Mouse (Mus musculus) hindbrain, postnatal 0 days (tissue): ENCODE data around the gene Lamb1. TPM values are rescaled to one million over a fixed set of nuclear protein-coding genes. Genes with fewer than 3 reads are reported as not detected.
A peak's percentile ranks its signal among the peaks of the same experiment; 100 is the strongest.

Source experiments
- ATAC-seq: fragments of 200-750 bp; cut with Nextera tagmentation; 2 replicates; pipeline ENCODE4 v1.8.0; 2017; ENCODE audit warnings: mild to moderate bottlenecking, moderate TSS enrichment, moderate library complexity
- DNase-seq: peaks from one replicate; pipeline ENCODE4 v3.0.0-alpha.2; 2015; ENCODE audit warnings: low spot score
- H3K27ac ChIP-seq: fragments of 300-500 bp; sonication (generic); 2 replicates; pipeline ENCODE4 v1.5.1; 2014; ENCODE audit warnings: mild to moderate bottlenecking
- H3K27me3 ChIP-seq: fragments of 300-500 bp; sonication (generic); 2 replicates; pipeline ENCODE4 v1.6.1; 2014; ENCODE audit warnings: low read length, mixed read lengths; ENCODE audit not compliant: insufficient read depth
- H3K36me3 ChIP-seq: fragments of 300-500 bp; sonication (generic); 2 replicates; pipeline ENCODE4 v1.6.1; 2014; ENCODE audit warnings: low read length, mixed read lengths; ENCODE audit not compliant: insufficient read depth
- H3K4me1 ChIP-seq: fragments of 300-500 bp; sonication (generic); 2 replicates; pipeline ENCODE4 v1.6.1; 2014; ENCODE audit warnings: antibody characterized with exemption, low read length, mixed read lengths; ENCODE audit not compliant: insufficient read depth
- H3K4me2 ChIP-seq: fragments of 300-500 bp; sonication (generic); 2 replicates; pipeline ENCODE4 v1.6.1; 2014; ENCODE audit warnings: low read depth, mild to moderate bottlenecking, low read length, moderate library complexity, mixed read lengths
- H3K4me3 ChIP-seq: fragments of 300-500 bp; sonication (generic); 2 replicates; pipeline ENCODE4 v1.5.1; 2014; ENCODE audit warnings: low read length
- H3K9ac ChIP-seq: fragments of 300-500 bp; sonication (generic); replicated peaks from 2 replicates; pipeline ENCODE4 v1.6.1; 2014; ENCODE audit warnings: mild to moderate bottlenecking, low read length, moderate library complexity, mixed read lengths
- H3K9me3 ChIP-seq: fragments of 300-500 bp; sonication (generic); 2 replicates; pipeline ENCODE4 v1.6.1; 2016; ENCODE audit warnings: low read length, mixed read lengths
- CTCF ChIP-seq: IDR thresholded peaks from 2 replicates; pipeline ENCODE4 v1.5.1; 2016; ENCODE audit warnings: antibody characterized with exemption, control low read depth, low read depth
- WGBS: fragments of 180-500 bp; shearing (Covaris S2); extraction: QIAGEN DNeasy Blood & Tissue Kit; methylation state at CpG from one replicate; pipeline ENCODE4 v1.1.7; 2014; 5-methylcytosine and 5-hydroxymethylcytosine counted together
- polyA plus RNA-seq: library from polyadenylated mRNA; unstranded; fragments of >200 nt; fragmentation: Nextera tagmentation; extraction: Ambion mirVana; gene quantifications from 2 replicates; pipeline ENCODE4 v1.2.1, GENCODE M21; 2015
- total RNA-seq: library from RNA; depleted of rRNA; stranded (reverse); fragments of >200 nt; gene quantifications from 2 replicates; pipeline ENCODE4 v1.2.3, GENCODE M21; 2014

Lamb1 gene
- total and polyA plus RNA-seq, 2 experiments from 2014 or later = 12.1 to 30.9 TPM

DNA sequence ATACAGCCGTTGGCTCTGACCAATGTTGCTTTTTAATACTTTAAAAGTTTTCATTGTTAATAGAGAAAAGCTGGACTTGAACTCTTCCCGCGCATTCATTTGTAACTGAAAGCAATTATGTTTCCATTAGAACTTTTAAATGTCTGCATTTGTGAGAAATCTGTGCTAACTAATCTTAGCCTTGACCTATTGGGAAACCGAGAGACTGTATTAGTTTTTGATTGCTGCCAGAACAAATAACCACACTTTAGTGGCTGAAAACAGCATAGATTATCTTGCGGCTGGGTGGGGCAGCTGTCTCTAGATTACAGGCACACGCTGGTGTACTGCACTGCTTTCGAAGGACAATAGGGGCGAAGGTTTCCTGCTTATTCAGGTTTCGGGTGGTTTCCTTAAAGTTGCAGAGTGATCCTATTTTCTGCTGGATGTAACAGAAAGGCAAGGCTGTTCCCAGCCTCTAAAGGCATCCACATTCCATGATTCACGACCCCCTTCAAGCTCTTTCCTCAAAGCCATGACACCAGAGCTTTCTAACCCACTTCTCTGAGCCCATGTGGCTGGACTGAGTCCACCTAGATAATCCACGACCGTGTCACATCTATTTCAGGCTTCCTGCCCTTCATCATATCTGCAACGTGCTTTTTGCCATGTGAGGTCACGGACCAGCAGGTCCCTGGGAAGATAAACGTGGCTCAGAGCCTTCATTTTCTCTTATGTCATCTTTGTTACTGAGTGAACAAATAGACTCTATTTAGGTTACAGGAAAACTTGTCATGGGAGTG is 28.5 kb downstream of the Lamb1 start:
- H3K36me3 ChIP-seq = no peaks in the 10 kb centered on the region
- H3K4me2 ChIP-seq = no peak overlapping the region
- H3K27me3 ChIP-seq = no peaks in the 10 kb centered on the region
- H3K4me3 ChIP-seq = no peak overlapping the region
- no peak for ATAC-seq
- H3K9me3 ChIP-seq = no peaks in the 10 kb centered on the region
- no peak overlapping the region for H3K9ac ChIP-seq
- H3K4me1 ChIP-seq = no peaks in the 10 kb centered on the region
- whole genome bisulfite sequencing = 75% methylated on average over 15 of the region's 15 CpGs
- TF ChIP-seq CTCF = no peak
- no peak overlapping the region for H3K27ac ChIP-seq
- DNase-seq = no peak

DNA sequence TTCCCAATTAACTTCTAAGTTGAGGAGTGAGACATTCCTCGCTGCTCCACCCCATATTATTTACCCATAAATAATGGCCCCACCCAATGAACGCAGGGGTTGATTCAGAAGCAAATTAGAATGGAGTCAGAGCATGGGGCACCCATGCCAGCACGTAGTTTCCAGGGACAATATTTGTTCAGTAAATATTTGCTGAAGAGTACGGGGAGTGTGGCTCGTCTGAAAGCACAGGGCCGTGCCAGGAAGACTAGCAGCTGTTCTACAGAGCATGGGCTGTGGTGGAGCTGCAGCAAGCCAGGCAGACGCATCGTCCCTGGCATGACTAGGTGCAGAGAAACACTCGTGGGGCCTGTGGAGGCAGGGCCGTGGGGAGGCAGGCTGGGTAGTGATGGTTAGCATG is 29.5 kb downstream of the Lamb1 start:
- 62% methylated on average over 10 of the region's 10 CpGs for WGBS

DNA sequence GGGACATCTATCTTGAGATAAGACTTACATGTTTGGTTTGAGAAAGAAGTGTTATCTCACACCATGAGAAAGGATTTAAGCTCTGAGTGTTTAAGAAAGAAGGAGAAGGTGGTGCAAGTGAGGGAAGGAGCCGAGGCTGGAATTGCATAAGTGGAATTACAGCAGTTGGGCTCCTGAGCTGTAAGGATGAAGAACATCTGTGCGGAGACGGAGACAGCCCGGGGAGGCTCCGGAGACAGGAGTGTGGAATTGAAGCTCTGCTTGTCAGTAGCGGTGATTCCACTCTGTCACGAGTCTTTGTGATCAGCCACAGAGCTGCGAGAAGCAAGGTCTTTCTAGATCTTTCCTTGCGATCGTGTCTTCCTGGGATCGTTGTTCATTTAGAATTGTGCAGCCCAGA is 30.0 kb downstream of the Lamb1 start:
- no peaks in the 10 kb centered on the region for H3K36me3 ChIP-seq
- no peak overlapping the region for H3K9ac ChIP-seq
- DNase-seq (no peak), ATAC-seq (no peak)
- H3K4me1 ChIP-seq = no peaks in the 10 kb centered on the region
- no peak for TF ChIP-seq CTCF
- 85% methylated on average over 11 of the region's 11 CpGs for WGBS
- H3K4me3 ChIP-seq = no peak overlapping the region
- no peaks in the 10 kb centered on the region for H3K9me3 ChIP-seq
- no peak overlapping the region for H3K4me2 ChIP-seq
- H3K27me3 ChIP-seq = no peaks in the 10 kb centered on the region
- no peak overlapping the region for H3K27ac ChIP-seq

More for the DNA sequence above, 29.5 kb downstream of the Lamb1 start:
- H3K36me3 ChIP-seq = no peaks in the 10 kb centered on the region
- no peaks in the 10 kb centered on the region for H3K4me1 ChIP-seq
- ATAC-seq (0 out of 2 replicates have a peak, but pooled peaks have one; percentile 27), DNase-seq (no peak)
- no peak overlapping the region for H3K4me2 ChIP-seq
- no peak overlapping the region for H3K4me3 ChIP-seq
- H3K27me3 ChIP-seq = no peaks in the 10 kb centered on the region
- no peak for TF ChIP-seq CTCF
- no peaks in the 10 kb centered on the region for H3K9me3 ChIP-seq
- H3K9ac ChIP-seq = no peak overlapping the region
- H3K27ac ChIP-seq = no peak overlapping the region

DNA sequence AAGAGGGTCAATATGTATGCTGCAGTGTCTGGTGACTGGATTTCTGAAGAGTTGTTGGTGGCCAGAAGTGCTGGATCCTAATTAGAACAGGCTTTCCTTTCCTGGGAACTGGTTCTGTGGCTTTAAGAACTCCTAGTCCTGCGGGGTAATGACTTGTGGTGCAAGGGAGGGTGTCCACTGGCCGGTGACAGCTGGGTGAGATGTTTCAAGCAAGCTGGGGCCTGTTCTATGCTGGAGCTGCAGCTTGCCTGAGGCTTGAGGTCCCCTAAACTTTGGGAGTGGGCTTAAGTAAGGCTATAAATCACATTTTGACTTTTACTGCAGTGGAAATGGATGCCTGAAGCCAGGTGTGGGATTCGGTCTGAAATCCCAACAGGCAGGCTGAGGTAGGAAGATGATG is 30.5 kb downstream of the Lamb1 start:
- H3K27me3 ChIP-seq = no peaks in the 10 kb centered on the region
- WGBS = 75% methylated on average over 3 of the region's 3 CpGs
- no peak for ATAC-seq
- no peaks in the 10 kb centered on the region for H3K36me3 ChIP-seq
- H3K9ac ChIP-seq = no peak overlapping the region
- H3K9me3 ChIP-seq = no peaks in the 10 kb centered on the region
- H3K4me3 ChIP-seq = no peak overlapping the region
- H3K27ac ChIP-seq = no peak overlapping the region
- TF ChIP-seq CTCF = no peak
- no peaks in the 10 kb centered on the region for H3K4me1 ChIP-seq
- no peak overlapping the region for H3K4me2 ChIP-seq
- no peak for DNase-seq

DNA sequence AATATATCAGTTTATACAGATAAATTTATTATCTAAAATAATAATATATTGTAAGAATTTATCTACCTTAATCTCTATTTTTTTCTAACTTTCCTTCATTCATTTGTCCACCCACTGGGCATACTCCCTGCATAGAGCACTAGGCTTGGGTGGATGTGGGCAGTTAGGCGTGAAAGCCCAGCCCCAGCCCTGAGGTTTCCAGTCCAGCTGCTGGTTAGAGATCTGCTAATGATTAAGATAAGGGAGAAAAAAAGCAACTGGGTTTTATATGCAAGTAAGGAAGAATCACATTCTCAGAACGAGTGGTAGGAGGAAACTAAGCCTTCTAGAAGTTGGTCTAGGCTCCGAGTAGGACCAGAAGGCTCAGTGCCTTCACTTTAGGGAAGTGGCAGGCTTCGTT is 31.1 kb downstream of the Lamb1 start:
- TF ChIP-seq CTCF = no peak
- Histone ChIP-seq H3K9me3 (no peaks in the 10 kb centered on the region), H3K9ac (no peak overlapping the region), H3K36me3 (no peaks in the 10 kb centered on the region), H3K4me3 (no peak overlapping the region), H3K27ac (no peak overlapping the region), H3K27me3 (no peaks in the 10 kb centered on the region), H3K4me1 (no peaks in the 10 kb centered on the region), H3K4me2 (no peak overlapping the region)
- DNase-seq (no peak), ATAC-seq (no peak)
- WGBS = 85% methylated on average over 4 of the region's 4 CpGs

DNA sequence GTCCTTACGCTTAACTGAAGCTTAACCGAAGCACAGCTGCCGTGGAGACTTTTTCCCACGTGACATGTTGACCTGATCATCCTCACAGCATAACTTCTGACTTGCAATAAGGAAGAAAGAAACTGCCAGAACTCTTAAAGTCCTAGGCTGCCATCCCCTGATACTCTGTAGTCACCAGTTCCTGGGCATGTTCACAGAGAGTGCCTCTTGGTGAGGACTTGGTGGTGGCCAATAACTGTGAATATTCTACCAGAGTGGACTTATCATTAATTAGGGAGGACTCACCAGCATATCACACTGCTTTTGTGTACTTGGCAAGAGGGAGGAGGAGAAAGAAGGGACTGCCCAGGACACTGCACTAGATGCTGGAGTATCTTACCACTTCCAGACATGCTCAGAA is 33.1 kb downstream of the Lamb1 start:
- H3K27ac ChIP-seq = no peak overlapping the region
- no peaks in the 10 kb centered on the region for H3K36me3 ChIP-seq
- ATAC-seq = no peak
- H3K4me1 ChIP-seq = no peaks in the 10 kb centered on the region
- no peak overlapping the region for H3K4me3 ChIP-seq
- WGBS = 89% methylated on average over 4 of the region's 4 CpGs
- H3K9me3 ChIP-seq = no peaks in the 10 kb centered on the region
- no peak for TF ChIP-seq CTCF
- DNase-seq = no peak
- no peak overlapping the region for H3K9ac ChIP-seq
- no peaks in the 10 kb centered on the region for H3K27me3 ChIP-seq
- H3K4me2 ChIP-seq = no peak overlapping the region

DNA sequence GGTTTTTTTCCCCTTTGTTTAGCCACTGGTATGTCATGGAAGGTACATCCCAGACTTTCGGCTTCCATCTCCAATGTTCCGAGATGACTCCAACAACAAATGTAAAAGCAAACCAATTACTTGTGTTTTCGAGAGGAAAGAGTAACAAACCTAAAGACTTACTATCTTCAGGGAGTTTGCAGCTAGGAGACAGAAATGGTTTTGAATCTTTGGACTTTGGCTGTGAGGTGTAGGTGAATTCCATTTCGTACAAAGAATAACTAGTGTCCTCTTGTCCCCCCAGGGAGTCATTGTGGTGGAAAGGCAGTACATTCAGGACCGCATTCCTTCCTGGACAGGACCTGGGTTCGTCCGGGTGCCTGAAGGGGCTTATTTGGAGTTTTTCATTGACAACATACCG is 33.5 kb downstream of the Lamb1 start:
- ATAC-seq (no peak), DNase-seq (no peak)
- no peaks in the 10 kb centered on the region for H3K4me1 ChIP-seq
- H3K27ac ChIP-seq = no peak overlapping the region
- H3K9me3 ChIP-seq = no peaks in the 10 kb centered on the region
- no peak overlapping the region for H3K4me3 ChIP-seq
- 84% methylated on average over 8 of the region's 8 CpGs for WGBS
- no peaks in the 10 kb centered on the region for H3K36me3 ChIP-seq
- no peak overlapping the region for H3K4me2 ChIP-seq
- H3K27me3 ChIP-seq = no peaks in the 10 kb centered on the region
- H3K9ac ChIP-seq = no peak overlapping the region
- no peak for TF ChIP-seq CTCF
